Mouse (Mus musculus) intestine, embryonic 14.5 days (tissue): ENCODE measurements at regions not wholly inside any gene's neighbourhood (a gene's known extent, or its start where the extent isn't known, plus 50 kb on each side); places are given as distances from the start of the nearest gene placed in this dataset.

ENCODE experiments used
- ATAC-seq: fragments of 200-750 bp; cut with Nextera tagmentation; replicated peaks from 2 replicates; pipeline ENCODE4 v1.8.0; 2017; ENCODE audit warnings: low read depth, moderate number of reproducible peaks, moderate TSS enrichment, moderate library complexity; ENCODE audit not compliant: low FRiP score, low TSS enrichment
- DNase-seq: peaks from one replicate; pipeline ENCODE4 v3.0.0-alpha.2; 2018; ENCODE audit warnings: low spot score
- H3K27ac ChIP-seq: fragments of 300-500 bp; sonication (generic); 2 replicates; pipeline ENCODE4 v1.5.1; 2014; ENCODE audit warnings: low read depth, mild to moderate bottlenecking, control low read depth
- H3K27me3 ChIP-seq: fragments of 300-500 bp; sonication (generic); replicated peaks from 2 replicates; pipeline ENCODE4 v1.6.1; 2014; ENCODE audit warnings: low read length, control low read depth; ENCODE audit not compliant: control insufficient read depth, insufficient read depth
- H3K36me3 ChIP-seq: fragments of 300-500 bp; sonication (generic); 2 replicates; pipeline ENCODE4 v1.6.1; 2014; ENCODE audit warnings: low read length, control low read depth; ENCODE audit not compliant: control insufficient read depth, insufficient read depth
- H3K4me1 ChIP-seq: fragments of 300-500 bp; sonication (generic); replicated peaks from 2 replicates; pipeline ENCODE4 v1.6.1; 2014; ENCODE audit warnings: low read length, control low read depth, mixed read lengths; ENCODE audit not compliant: control insufficient read depth, insufficient read depth
- H3K4me2 ChIP-seq: fragments of 300-500 bp; sonication (generic); 2 replicates; pipeline ENCODE4 v1.6.1; 2014; ENCODE audit warnings: low read length
- H3K4me3 ChIP-seq: fragments of 300-500 bp; sonication (generic); 2 replicates; pipeline ENCODE4 v1.5.1; 2014; ENCODE audit warnings: low read depth, low read length, control low read depth, mixed read lengths
- H3K9ac ChIP-seq: fragments of 300-500 bp; sonication (generic); 2 replicates; pipeline ENCODE4 v1.6.1; 2014; ENCODE audit warnings: mild to moderate bottlenecking, low read length
- H3K9me3 ChIP-seq: fragments of 300-500 bp; sonication (generic); 2 replicates; pipeline ENCODE4 v1.6.1; 2016; ENCODE audit warnings: low read length, control low read depth; ENCODE audit not compliant: control insufficient read depth
- WGBS: fragments of 180-500 bp; shearing (Covaris S2); extraction: QIAGEN DNeasy Blood & Tissue Kit; methylation state at CpG from one replicate; pipeline ENCODE4 v1.1.7; 2014; 5-methylcytosine and 5-hydroxymethylcytosine counted together

- H3K9ac ChIP-seq, result no peak overlapping the region
- H3K9me3 ChIP-seq, result no peaks in the 10 kb centered on the region
- 71% methylated on average over 9 of the region's 9 CpGs for WGBS
- ATAC-seq (no peak), DNase-seq (no peak)
- H3K27me3 ChIP-seq, result no peaks in the 10 kb centered on the region
- peaks cover 5% of the 10 kb centered on the region; the same call in 1 of the 2 replicates for H3K4me1 ChIP-seq
- no peak overlapping the region for H3K4me3 ChIP-seq
- no peak overlapping the region for H3K27ac ChIP-seq
- H3K36me3 ChIP-seq, result no peaks in the 10 kb centered on the region
- no peak overlapping the region for H3K4me2 ChIP-seq
Measured at GRCm38 (mm10) chr13:51227836-51228235, 57.0 kb downstream of the Nxnl2 start.

GRCm38 (mm10) chr13:51228862-51229770, 58.3 kb downstream of the Nxnl2 start:
- no peak overlapping the region for H3K27ac ChIP-seq
- no peaks in the 10 kb centered on the region for H3K36me3 ChIP-seq
- H3K9ac ChIP-seq, result no peak overlapping the region
- no peak overlapping the region for H3K4me2 ChIP-seq
- WGBS, result 72% methylated on average over 30 of the region's 30 CpGs
- H3K4me3 ChIP-seq, result no peak overlapping the region
- DNase-seq (no peak), ATAC-seq (no peak)
- H3K9me3 ChIP-seq, result no peaks in the 10 kb centered on the region
- no peaks in the 10 kb centered on the region for H3K27me3 ChIP-seq
- H3K4me1 ChIP-seq, result peaks cover 5% of the 10 kb centered on the region; the same call in 1 of the 2 replicates

DNA sequence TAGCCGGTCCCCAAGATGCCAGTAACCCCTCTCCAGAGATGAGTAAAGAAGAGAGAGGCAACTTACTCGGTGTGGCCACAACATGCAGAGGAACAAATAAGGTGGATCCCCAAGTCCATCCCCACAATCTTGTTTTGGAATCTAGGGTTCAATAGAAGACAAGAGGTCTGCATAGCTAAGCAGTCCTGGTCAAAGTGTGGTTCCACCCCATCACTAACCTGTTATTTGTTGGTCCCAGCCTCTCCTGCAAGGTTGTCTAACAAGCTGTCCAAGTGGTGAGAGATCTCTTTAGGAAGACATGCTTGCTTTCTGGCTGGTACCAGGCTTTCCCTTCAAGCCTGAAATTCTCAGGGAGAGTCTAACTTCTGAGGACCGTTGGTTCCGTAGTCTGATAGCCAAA, 59.0 kb downstream of the Nxnl2 start:
- WGBS, result 93% methylated on average over 4 of the region's 4 CpGs
- no peak for DNase-seq
- Histone ChIP-seq H3K9me3 (no peaks in the 10 kb centered on the region), H3K9ac (no peak overlapping the region), H3K4me3 (no peak overlapping the region), H3K27me3 (no peaks in the 10 kb centered on the region), H3K4me1 (peaks cover 5% of the 10 kb centered on the region; the same call in 1 of the 2 replicates), H3K4me2 (no peak overlapping the region), H3K27ac (no peak overlapping the region), H3K36me3 (no peaks in the 10 kb centered on the region)
- no peak for ATAC-seq

DNA sequence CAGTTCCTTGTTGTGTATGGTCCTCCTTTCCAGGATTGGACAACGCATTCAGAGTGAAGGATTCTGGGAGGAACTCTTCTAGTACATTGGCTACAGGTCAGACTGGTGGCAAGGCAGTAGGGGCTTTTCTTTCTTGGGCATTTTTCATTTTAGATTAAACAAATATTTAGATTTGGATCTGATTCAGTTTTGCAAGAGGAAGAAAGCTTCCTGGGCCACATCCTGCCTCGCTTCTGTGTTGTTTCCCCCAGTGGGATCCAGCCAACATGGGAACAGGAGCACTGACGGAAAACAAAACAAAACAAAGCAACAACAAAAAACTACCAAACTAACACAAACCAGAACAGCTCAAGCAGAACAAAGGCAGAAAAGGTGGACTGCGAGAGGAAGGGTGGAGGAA, 60.8 kb downstream of the Nxnl2 start:
- Histone ChIP-seq H3K4me3 (no peak overlapping the region), H3K9ac (no peak overlapping the region), H3K36me3 (no peaks in the 10 kb centered on the region), H3K27me3 (no peaks in the 10 kb centered on the region), H3K4me1 (peaks cover 5% of the 10 kb centered on the region; the same call in 1 of the 2 replicates), H3K4me2 (no peak overlapping the region), H3K27ac (0 out of 2 replicates have a peak overlapping the region, but pooled peaks have one; percentile 27), H3K9me3 (no peaks in the 10 kb centered on the region)
- ATAC-seq (no peak), DNase-seq (no peak)
- 70% methylated on average over 4 of the region's 4 CpGs for WGBS

DNA sequence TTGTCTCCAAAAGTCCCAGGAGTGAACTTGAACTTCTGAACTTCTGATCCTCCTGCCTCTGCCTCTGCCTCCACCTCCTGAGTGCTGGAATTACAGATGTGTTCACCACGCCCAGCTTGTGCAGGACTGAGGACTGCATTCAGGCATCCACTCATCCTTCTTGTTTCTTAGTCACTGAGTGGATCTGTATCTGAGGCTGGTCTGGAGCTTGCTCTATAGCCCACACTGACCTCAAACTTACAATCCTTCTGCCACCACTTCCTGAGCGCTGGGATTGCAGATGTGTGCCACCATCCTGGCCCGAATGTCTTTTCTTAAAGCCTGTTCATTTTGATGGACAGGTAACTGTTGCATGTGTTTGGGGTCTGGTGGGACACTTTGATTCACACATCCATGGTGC, 76.6 kb downstream of the Nxnl2 start:
- H3K9ac ChIP-seq, result no peak overlapping the region
- H3K27ac ChIP-seq, result no peak overlapping the region
- H3K36me3 ChIP-seq, result no peaks in the 10 kb centered on the region
- no peaks in the 10 kb centered on the region for H3K27me3 ChIP-seq
- DNase-seq (no peak), ATAC-seq (no peak)
- 84% methylated on average over 3 of the region's 3 CpGs for WGBS
- H3K4me2 ChIP-seq, result no peak overlapping the region
- H3K4me1 ChIP-seq, result no peaks in the 10 kb centered on the region
- H3K4me3 ChIP-seq, result no peak overlapping the region
- H3K9me3 ChIP-seq, result no peaks in the 10 kb centered on the region

- Histone ChIP-seq H3K9ac (no peak overlapping the region), H3K4me2 (no peak overlapping the region), H3K4me3 (no peak overlapping the region), H3K36me3 (no peaks in the 10 kb centered on the region), H3K27ac (no peak overlapping the region), H3K4me1 (peaks cover 4% of the 10 kb centered on the region; the same call in 1 of the 2 replicates), H3K27me3 (no peaks in the 10 kb centered on the region), H3K9me3 (0 out of 2 replicates have a peak, but pooled peaks cover 2% of the 10 kb centered on the region)
- DNase-seq (no peak), ATAC-seq (no peak)
- WGBS, result 90% methylated on average over 1 of the region's 1 CpGs
Measured at GRCm38 (mm10) chr13:51253371-51253770, 82.5 kb downstream of the Nxnl2 start.

GRCm38 (mm10) chr13:51255688-51256087, 84.9 kb downstream of the Nxnl2 start:
- WGBS, result 81% methylated on average over 5 of the region's 5 CpGs
- Histone ChIP-seq H3K27me3 (no peaks in the 10 kb centered on the region), H3K27ac (no peak overlapping the region), H3K36me3 (no peaks in the 10 kb centered on the region), H3K9me3 (0 out of 2 replicates have a peak, but pooled peaks cover 2% of the 10 kb centered on the region), H3K4me1 (peaks cover 20% of the 10 kb centered on the region), H3K9ac (no peak overlapping the region), H3K4me2 (no peak overlapping the region), H3K4me3 (no peak overlapping the region)
- DNase-seq (no peak), ATAC-seq (no peak)

GRCm38 (mm10) chr13:51258752-51259721, 88.2 kb downstream of the Nxnl2 start:
- H3K27me3 ChIP-seq, result no peaks in the 10 kb centered on the region
- WGBS, result 28% methylated on average over 13 of the region's 13 CpGs
- H3K9ac ChIP-seq, result no peak overlapping the region
- peak; percentile 95 for ATAC-seq
- H3K4me1 ChIP-seq, result peaks cover 40% of the 10 kb centered on the region
- no peak overlapping the region for H3K4me2 ChIP-seq
- no peaks in the 10 kb centered on the region for H3K36me3 ChIP-seq
- H3K9me3 ChIP-seq, result 0 out of 2 replicates have a peak, but pooled peaks cover 2% of the 10 kb centered on the region
- no peak overlapping the region for H3K4me3 ChIP-seq
- H3K27ac ChIP-seq, result peak overlapping the region; percentile 87
- peak; percentile 74 for DNase-seq
